Mouse (Mus musculus): ENCODE data around the gene Map2k6. TPM values are rescaled to one million over a fixed set of nuclear protein-coding genes. Genes with fewer than 3 reads are reported as not detected.

The Map2k6 gene
- total and polyA plus RNA-seq, 3 experiments, result 1.9 to 3.2 TPM; not detected in 1

- no peak for DNase-seq (ENCODE audit: low read depth, low spot score)
- H3K36me3 ChIP-seq (ENCODE audit: control insufficient read depth in 1 of 2, insufficient read depth in 2 of 2, low read length in 2 of 2), result peaks cover 0 to 4% of the 10 kb centered on the region in 2 experiments; a peak in 1 of 4 replicates
- H3K9me3 ChIP-seq (replicated peaks; ENCODE audit: insufficient read depth, low read length), result no peaks in the 10 kb centered on the region
- H3K27ac ChIP-seq (ENCODE audit: control insufficient read depth, low read depth, low read length), result no peak overlapping the region
- no peak for TF ChIP-seq MXI1 (IDR thresholded peaks at IDR 0.05; ENCODE audit: low read depth, low read length)
- TF ChIP-seq EP300 (IDR thresholded peaks at IDR 0.05; ENCODE audit: low read depth in 1 of 2, low read length in 2 of 2), result no peak
- TF ChIP-seq POLR2AphosphoS2 (IDR thresholded peaks at IDR 0.05; ENCODE audit: low read length), result no peak
- TF ChIP-seq GATA1 (IDR thresholded peaks at IDR 0.05; ENCODE audit: low read depth, low read length), result no peak
- TF ChIP-seq TBP (IDR thresholded peaks at IDR 0.05; ENCODE audit: low read depth, low read length), result no peak
- no peak for TF ChIP-seq HCFC1 (IDR thresholded peaks at IDR 0.05; ENCODE audit: low read depth, low read length)
- TF ChIP-seq CTCF (IDR thresholded peaks at IDR 0.05 in 2 of 3, conservative IDR thresholded peaks at IDR 0.05 in 1 of 3; ENCODE audit: control insufficient read depth in 1 of 3, insufficient read depth in 1 of 3, low read depth in 2 of 3, low read length in 3 of 3, poor library complexity in 1 of 3, severe bottlenecking in 1 of 3), result no peak
- no peak for TF ChIP-seq ZMIZ1 (IDR thresholded peaks at IDR 0.05; ENCODE audit: low read depth, low read length)
- TF ChIP-seq CHD2 (IDR thresholded peaks at IDR 0.05; ENCODE audit: low read length), result no peak
- no peak for TF ChIP-seq JUND (IDR thresholded peaks at IDR 0.05; ENCODE audit: low read depth, low read length)
- no peak for TF ChIP-seq POLR2AphosphoS5 (IDR thresholded peaks at IDR 0.05; ENCODE audit: borderline replicate concordance, low read depth, low read length)
- TF ChIP-seq POLR2A (IDR thresholded peaks at IDR 0.05; ENCODE audit: control insufficient read depth in 1 of 2, insufficient read depth in 1 of 2, low read depth in 1 of 2, low read length in 2 of 2, poor library complexity in 1 of 2), result no peak
- TF ChIP-seq USF1 (IDR thresholded peaks at IDR 0.05; ENCODE audit: low read depth, low read length), result no peak
- TF ChIP-seq GABPA (IDR thresholded peaks at IDR 0.05; ENCODE audit: low read depth, low read length), result no peak
- no peak for TF ChIP-seq ZC3H11A (IDR thresholded peaks at IDR 0.05; ENCODE audit: low read depth, low read length)
- no peak for TF ChIP-seq MYC (IDR thresholded peaks at IDR 0.05; ENCODE audit: low read depth, low read length)
- no peak for TF ChIP-seq E2F4 (IDR thresholded peaks at IDR 0.05; ENCODE audit: borderline replicate concordance, low read depth, low read length)
- no peak for TF ChIP-seq ELF1 (IDR thresholded peaks at IDR 0.05; ENCODE audit: low read depth, low read length)
- no peak for TF ChIP-seq MEF2A (IDR thresholded peaks at IDR 0.05; ENCODE audit: extremely low read depth, insufficient replicate concordance, low read depth, low read length, poor library complexity, severe bottlenecking)
- H3K4me1 ChIP-seq (ENCODE audit: control insufficient read depth in 1 of 2, insufficient read depth in 2 of 2, low read length in 2 of 2), result peaks cover 6 to 7% of the 10 kb centered on the region in 2 experiments
- H3K79me2 ChIP-seq (ENCODE audit: control insufficient read depth, insufficient read depth, low read length, poor library complexity), result no peaks in the 10 kb centered on the region
- H3K9ac ChIP-seq (ENCODE audit: control insufficient read depth, low read depth, low read length, poor library complexity, severe bottlenecking), result no peak overlapping the region
- H3K27me3 ChIP-seq (ENCODE audit: control insufficient read depth in 1 of 2, insufficient read depth in 2 of 2, low read length in 2 of 2), result no peaks in the 10 kb centered on the region
- H3K4me3 ChIP-seq (ENCODE audit: control insufficient read depth in 1 of 2, insufficient read depth in 1 of 2, low read depth in 2 of 2, low read length in 2 of 2), result no peak overlapping the region
Measured at GRCm38 (mm10) chr11:110481406-110481805, 82.5 kb downstream of the Map2k6 start.

GRCm38 (mm10) chr11:110482176-110482575 is 83.3 kb downstream of the Map2k6 start:
- Histone ChIP-seq H3K4me3 (ENCODE audit: control insufficient read depth in 1 of 2, insufficient read depth in 1 of 2, low read depth in 2 of 2, low read length in 2 of 2) (no peak overlapping the region), H3K79me2 (ENCODE audit: control insufficient read depth, insufficient read depth, low read length, poor library complexity) (no peaks in the 10 kb centered on the region), H3K9me3 (replicated peaks; ENCODE audit: insufficient read depth, low read length) (no peaks in the 10 kb centered on the region), H3K36me3 (ENCODE audit: control insufficient read depth in 1 of 2, insufficient read depth in 2 of 2, low read length in 2 of 2) (0 out of 4 replicates have a peak, but pooled peaks cover 0 to 4% of the 10 kb centered on the region in 2 experiments), H3K9ac (ENCODE audit: control insufficient read depth, low read depth, low read length, poor library complexity, severe bottlenecking) (no peak overlapping the region), H3K27me3 (ENCODE audit: control insufficient read depth in 1 of 2, insufficient read depth in 2 of 2, low read length in 2 of 2) (no peaks in the 10 kb centered on the region), H3K4me1 (ENCODE audit: control insufficient read depth in 1 of 2, insufficient read depth in 2 of 2, low read length in 2 of 2) (peaks cover 6 to 7% of the 10 kb centered on the region in 2 experiments), H3K27ac (ENCODE audit: control insufficient read depth, low read depth, low read length) (no peak overlapping the region)
- TF ChIP-seq RCOR1 (IDR thresholded peaks at IDR 0.05; ENCODE audit: low read depth, low read length), result no peak
- TF ChIP-seq BHLHE40 (IDR thresholded peaks at IDR 0.05; ENCODE audit: borderline replicate concordance, low read depth, low read length), result no peak
- no peak for TF ChIP-seq CHD1 (IDR thresholded peaks at IDR 0.05; ENCODE audit: low read depth, low read length)
- DNase-seq (ENCODE audit: low read depth, low spot score), result no peak

Measured in MEL (cell line).